Mouse (Mus musculus) intestine, embryonic 16.5 days (tissue): ENCODE measurements around the gene Crk. TPM values are rescaled to one million over a fixed set of nuclear protein-coding genes. Genes with fewer than 3 reads are reported as not detected.
A peak's percentile ranks its signal among the peaks of the same experiment; 100 is the strongest.

ENCODE experiments used
- ATAC-seq: fragments of 200-750 bp; cut with Nextera tagmentation; 2 replicates; pipeline ENCODE4 v1.8.0; 2017; ENCODE audit warnings: moderate TSS enrichment, moderate library complexity
- H3K27ac ChIP-seq: fragments of 300-500 bp; sonication (generic); 2 replicates; pipeline ENCODE4 v1.5.1; 2014; ENCODE audit warnings: mild to moderate bottlenecking, low read length
- H3K27me3 ChIP-seq: fragments of 300-500 bp; sonication (generic); replicated peaks from 2 replicates; pipeline ENCODE4 v1.6.1; 2014; ENCODE audit warnings: low read length, control low read depth, mixed read lengths; ENCODE audit not compliant: control insufficient read depth, insufficient read depth
- H3K36me3 ChIP-seq: fragments of 300-500 bp; sonication (generic); 2 replicates; pipeline ENCODE4 v1.6.1; 2014; ENCODE audit warnings: low read length, control low read depth; ENCODE audit not compliant: control insufficient read depth, insufficient read depth
- H3K4me1 ChIP-seq: fragments of 300-500 bp; sonication (generic); 2 replicates; pipeline ENCODE4 v1.6.1; 2014; ENCODE audit warnings: low read length, control low read depth, mixed read lengths; ENCODE audit not compliant: control insufficient read depth, insufficient read depth
- H3K4me2 ChIP-seq: fragments of 300-500 bp; sonication (generic); 2 replicates; pipeline ENCODE4 v1.6.1; 2014; ENCODE audit warnings: low read depth, low read length, control low read depth
- H3K4me3 ChIP-seq: fragments of 300-500 bp; sonication (generic); 2 replicates; pipeline ENCODE4 v1.5.1; 2014; ENCODE audit warnings: mild to moderate bottlenecking, low read length
- H3K9ac ChIP-seq: fragments of 300-500 bp; sonication (generic); 2 replicates; pipeline ENCODE4 v1.6.1; 2014; ENCODE audit warnings: low read depth, low read length
- H3K9me3 ChIP-seq: fragments of 300-500 bp; sonication (generic); 2 replicates; pipeline ENCODE4 v1.6.1; 2016; ENCODE audit warnings: low read length, control low read depth; ENCODE audit not compliant: control insufficient read depth
- WGBS: fragments of 180-500 bp; shearing (Covaris S2); extraction: QIAGEN DNeasy Blood & Tissue Kit; methylation state at CpG from one replicate; pipeline ENCODE4 v1.1.7; 2014; 5-methylcytosine and 5-hydroxymethylcytosine counted together
- polyA plus RNA-seq: library from polyadenylated mRNA; unstranded; fragments of >200 nt; fragmentation: Nextera tagmentation; extraction: Ambion mirVana; gene quantifications from 2 replicates; pipeline ENCODE4 v1.2.1, GENCODE M21; 2015

Gene Crk
- polyA plus RNA-seq, 1 experiment from 2014 or later = 94.1 TPM

DNA sequence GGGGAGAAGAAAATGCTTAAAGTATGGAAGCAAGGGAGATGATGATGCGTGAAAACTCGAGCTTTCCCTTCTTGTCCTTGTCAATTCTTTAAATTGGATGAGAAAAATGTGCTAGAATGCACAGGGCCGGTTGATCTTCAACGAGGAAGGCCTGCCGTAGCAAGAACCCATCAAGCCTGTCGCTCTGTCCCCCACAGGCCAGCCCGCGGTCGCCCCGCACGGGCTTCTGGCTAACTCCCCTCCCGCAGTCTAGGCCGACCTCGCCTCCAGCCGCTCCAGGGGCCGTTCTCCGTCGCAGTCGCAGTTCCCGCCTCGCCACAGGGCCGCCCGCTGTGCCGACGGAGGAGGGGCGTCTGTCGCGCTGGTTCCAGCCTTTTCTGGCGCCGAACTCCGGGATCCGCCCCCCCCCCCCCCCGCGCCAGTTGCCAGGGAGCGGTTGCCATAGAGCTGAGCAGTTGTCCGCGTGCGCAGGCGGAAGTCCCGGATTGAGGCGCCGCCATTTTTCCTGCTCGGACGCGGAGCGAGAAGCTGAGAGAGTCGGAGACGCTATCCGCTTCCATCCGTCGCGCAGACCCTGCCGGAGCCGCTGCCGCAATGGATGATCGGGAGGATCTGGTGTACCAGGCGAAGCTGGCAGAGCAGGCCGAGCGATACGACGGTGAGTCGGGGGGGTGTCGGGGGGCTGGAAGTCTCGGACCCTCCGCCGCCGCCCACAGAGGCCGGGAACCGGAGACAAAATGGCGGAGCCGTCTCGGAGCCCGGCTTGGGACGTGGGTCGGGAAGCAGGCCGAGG is 53.6 kb downstream of the Crk start, which contains the start of gene Ywhae:
Gene Ywhae (plus strand): TSS at position 436 of the 793 bp plus-strand sequence.
- no peaks in the 10 kb centered on the region for H3K9me3 ChIP-seq
- WGBS = under 1% methylated on average over 74 of the region's 76 CpGs
- no peaks in the 10 kb centered on the region for H3K27me3 ChIP-seq
- peak within 1 kb of the TSS; percentile 90 for H3K4me3 ChIP-seq
- peak; percentile 95 for ATAC-seq
- peak within 1 kb of the TSS; percentile 82 for H3K4me2 ChIP-seq
- peaks cover 31% of the 10 kb centered on the region for H3K4me1 ChIP-seq
- no peaks in the 10 kb centered on the region for H3K36me3 ChIP-seq
- peak within 1 kb of the TSS; percentile 100 for H3K9ac ChIP-seq
- H3K27ac ChIP-seq = peak within 1 kb of the TSS; percentile 97

DNA sequence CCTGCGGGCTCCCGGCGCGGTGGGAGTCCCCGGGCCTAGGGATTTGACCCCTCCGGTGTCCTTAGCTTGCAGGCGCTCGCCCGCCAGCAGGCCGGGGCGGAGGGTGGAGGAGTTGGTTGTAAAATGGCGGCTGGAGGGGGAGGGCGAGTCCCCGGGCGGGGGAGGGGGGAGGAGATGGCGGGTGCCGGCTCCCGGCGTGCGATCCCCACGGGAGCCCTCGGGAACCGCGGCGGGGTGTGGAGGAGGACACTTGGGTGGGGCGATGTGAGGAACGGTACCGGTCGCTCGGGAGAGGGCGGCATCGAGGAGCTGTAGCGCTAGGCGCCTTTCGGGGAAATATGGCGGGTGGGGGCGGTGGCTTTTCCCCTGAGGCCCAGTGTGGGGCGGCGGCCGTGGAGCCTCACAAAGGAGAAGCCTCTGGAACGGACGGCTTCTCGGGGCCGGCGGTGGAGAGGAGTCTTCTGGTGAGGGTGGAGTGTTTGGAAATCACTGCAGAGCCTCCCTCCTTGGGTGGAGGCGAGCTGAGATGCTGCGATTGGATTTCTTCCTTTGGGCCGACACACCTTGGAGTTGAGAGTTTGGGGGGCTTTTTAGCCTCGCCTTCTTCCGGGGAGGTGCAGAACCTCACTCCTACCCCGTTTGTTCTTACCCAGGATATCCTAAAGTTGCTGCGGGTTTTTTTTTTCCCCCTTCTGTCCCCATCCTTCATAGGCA is 54.3 kb downstream of the Crk start:
- no peaks in the 10 kb centered on the region for H3K9me3 ChIP-seq
- no peaks in the 10 kb centered on the region for H3K27me3 ChIP-seq
- ATAC-seq = peak; percentile 72
- H3K9ac ChIP-seq = peak overlapping the region; percentile 100
- H3K27ac ChIP-seq = peak overlapping the region; percentile 97
- H3K4me2 ChIP-seq = peak overlapping the region; percentile 82
- H3K36me3 ChIP-seq = no peaks in the 10 kb centered on the region
- WGBS = under 1% methylated on average over 47 of the region's 52 CpGs
- H3K4me1 ChIP-seq = peaks cover 31% of the 10 kb centered on the region
- H3K4me3 ChIP-seq = peak overlapping the region; percentile 90

GRCm38 (mm10) chr11:75735462-75736252 is 56.6 kb downstream of the Crk start:
- peak overlapping the region; percentile 82; the same call in 1 of the 2 replicates for H3K4me2 ChIP-seq
- no peaks in the 10 kb centered on the region for H3K27me3 ChIP-seq
- peaks cover 41% of the 10 kb centered on the region for H3K4me1 ChIP-seq
- no peak overlapping the region for H3K27ac ChIP-seq
- WGBS = 58% methylated on average over 5 of the region's 5 CpGs
- no peak overlapping the region for H3K4me3 ChIP-seq
- no peak overlapping the region for H3K9ac ChIP-seq
- no peaks in the 10 kb centered on the region for H3K9me3 ChIP-seq
- no peaks in the 10 kb centered on the region for H3K36me3 ChIP-seq
- ATAC-seq = no peak

DNA sequence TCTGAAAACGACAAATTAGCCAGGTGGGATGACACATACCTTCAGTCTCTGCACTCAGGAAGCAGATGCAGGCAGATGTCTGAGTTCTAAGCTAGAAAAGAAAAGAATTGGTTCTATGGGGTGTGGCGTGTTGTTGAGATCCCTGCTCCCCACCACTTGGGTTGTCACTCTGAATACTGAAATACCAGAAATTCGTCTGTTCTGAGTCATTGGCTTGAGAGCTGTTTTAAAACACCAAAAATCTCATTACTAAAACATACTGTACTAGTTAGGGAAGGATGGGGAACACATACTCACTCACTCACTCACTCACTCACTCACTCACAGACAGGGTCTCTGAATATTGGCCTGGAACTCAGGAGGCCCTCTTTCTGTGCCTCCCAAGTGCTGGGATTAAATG is 57.9 kb downstream of the Crk start:
- ATAC-seq = no peak
- H3K4me1 ChIP-seq = peaks cover 44% of the 10 kb centered on the region
- H3K9ac ChIP-seq = no peak overlapping the region
- no peak overlapping the region for H3K4me3 ChIP-seq
- no peak overlapping the region for H3K4me2 ChIP-seq
- H3K27ac ChIP-seq = no peak overlapping the region
- WGBS = 55% methylated on average over 3 of the region's 3 CpGs
- H3K36me3 ChIP-seq = no peaks in the 10 kb centered on the region
- no peaks in the 10 kb centered on the region for H3K27me3 ChIP-seq
- no peaks in the 10 kb centered on the region for H3K9me3 ChIP-seq

DNA sequence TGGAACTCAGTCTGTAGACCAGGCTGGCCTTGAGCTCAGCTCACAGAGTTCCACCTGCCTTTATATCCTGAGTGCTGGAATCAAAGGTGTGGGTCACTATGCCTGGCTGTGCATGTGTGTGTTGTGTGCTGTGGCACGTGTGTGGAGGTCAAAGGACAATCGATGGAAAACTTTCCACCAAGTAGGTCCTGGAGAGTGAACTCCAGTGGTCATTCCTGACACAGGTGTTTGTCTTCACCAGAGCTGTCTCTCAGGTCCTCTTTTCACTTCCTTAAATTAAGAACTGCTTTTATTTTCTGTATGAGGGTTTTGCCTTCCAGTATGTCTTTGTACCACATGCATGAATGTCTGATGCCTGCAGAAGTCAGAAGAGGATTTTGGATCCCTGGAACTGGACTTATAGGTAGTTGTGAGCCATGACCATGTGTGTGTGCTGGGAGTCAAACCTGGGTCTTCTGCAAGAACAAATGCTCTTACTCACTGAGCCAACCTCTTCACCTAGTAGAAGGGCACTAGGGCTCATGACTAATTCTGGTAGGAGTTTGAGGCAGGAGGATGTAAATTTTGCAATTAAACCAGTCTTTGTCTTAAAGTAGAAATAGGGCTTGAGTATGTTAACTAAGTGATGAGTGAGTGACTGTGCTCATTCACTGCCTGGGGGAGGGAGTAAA is 58.9 kb downstream of the Crk start:
- Histone ChIP-seq H3K27me3 (no peaks in the 10 kb centered on the region), H3K4me1 (peaks cover 41% of the 10 kb centered on the region), H3K36me3 (no peaks in the 10 kb centered on the region), H3K9me3 (no peaks in the 10 kb centered on the region), H3K27ac (no peak overlapping the region), H3K9ac (no peak overlapping the region), H3K4me3 (no peak overlapping the region), H3K4me2 (no peak overlapping the region)
- WGBS = 61% methylated on average over 2 of the region's 2 CpGs
- ATAC-seq = no peak

DNA sequence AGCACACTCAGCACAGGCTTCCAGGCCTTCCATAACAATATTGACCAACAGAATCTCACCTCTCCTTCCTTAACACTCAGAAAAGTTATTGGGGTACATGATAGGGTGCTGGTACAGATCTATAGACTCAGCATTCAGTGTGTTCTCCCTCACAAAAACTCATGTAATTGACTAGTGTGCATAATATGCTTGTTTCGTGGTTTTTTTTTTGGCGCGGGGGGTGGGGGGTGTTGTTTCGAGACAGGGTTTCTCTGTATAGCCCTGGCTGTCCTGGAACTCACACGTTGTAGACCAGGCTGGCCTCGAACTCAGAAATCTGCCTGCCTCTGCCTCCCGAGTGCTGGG is 59.4 kb downstream of the Crk start:
- Histone ChIP-seq H3K27me3 (no peaks in the 10 kb centered on the region), H3K4me2 (no peak overlapping the region), H3K36me3 (no peaks in the 10 kb centered on the region), H3K9ac (no peak overlapping the region), H3K9me3 (no peaks in the 10 kb centered on the region), H3K27ac (no peak overlapping the region), H3K4me3 (no peak overlapping the region), H3K4me1 (peaks cover 41% of the 10 kb centered on the region)
- no peak for ATAC-seq
- 91% methylated on average over 7 of the region's 7 CpGs for WGBS

- Histone ChIP-seq H3K4me2 (no peak overlapping the region), H3K4me3 (no peak overlapping the region), H3K36me3 (no peaks in the 10 kb centered on the region), H3K27me3 (no peaks in the 10 kb centered on the region), H3K4me1 (peaks cover 37% of the 10 kb centered on the region), H3K27ac (no peak overlapping the region), H3K9me3 (no peaks in the 10 kb centered on the region), H3K9ac (no peak overlapping the region)
- 57% methylated on average over 3 of the region's 3 CpGs for WGBS
- ATAC-seq = no peak
Observed at GRCm38 (mm10) chr11:75740204-75740603, 61.1 kb downstream of the Crk start.

- Histone ChIP-seq H3K27me3 (no peaks in the 10 kb centered on the region), H3K27ac (0 out of 2 replicates have a peak overlapping the region, but pooled peaks have one; percentile 44), H3K9ac (no peak overlapping the region), H3K4me2 (no peak overlapping the region), H3K9me3 (no peaks in the 10 kb centered on the region), H3K4me3 (no peak overlapping the region), H3K4me1 (peaks cover 30% of the 10 kb centered on the region), H3K36me3 (no peaks in the 10 kb centered on the region)
- 61% methylated on average over 3 of the region's 3 CpGs for WGBS
- ATAC-seq = peak; percentile 64
Observed at GRCm38 (mm10) chr11:75741615-75742014, 62.6 kb downstream of the Crk start.

DNA sequence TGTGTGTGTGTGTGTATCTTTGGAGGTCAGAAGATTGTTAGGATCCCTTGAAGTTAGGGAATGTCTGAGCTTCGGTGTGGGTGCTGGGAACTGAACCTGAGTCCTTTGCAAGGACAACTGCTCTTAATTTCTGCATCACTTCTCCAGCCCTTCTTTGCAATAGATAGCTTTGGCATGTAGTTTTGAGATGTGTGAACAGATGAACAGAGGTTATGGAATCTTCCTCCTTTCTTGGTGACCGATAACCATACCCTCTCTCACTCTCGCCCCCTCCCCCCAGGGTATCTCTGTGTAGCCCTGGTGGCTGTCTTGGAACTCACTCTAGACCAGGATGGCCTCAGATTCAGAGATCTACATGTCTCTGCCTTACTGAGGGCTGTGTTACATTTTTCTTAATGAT is 65.7 kb downstream of the Crk start:
- no peak for ATAC-seq
- H3K9me3 ChIP-seq = no peaks in the 10 kb centered on the region
- WGBS = 88% methylated on average over 3 of the region's 3 CpGs
- peaks cover 31% of the 10 kb centered on the region for H3K4me1 ChIP-seq
- no peaks in the 10 kb centered on the region for H3K27me3 ChIP-seq
- no peak overlapping the region for H3K4me3 ChIP-seq
- no peak overlapping the region for H3K27ac ChIP-seq
- H3K9ac ChIP-seq = no peak overlapping the region
- no peaks in the 10 kb centered on the region for H3K36me3 ChIP-seq
- H3K4me2 ChIP-seq = no peak overlapping the region
